Mouse (Mus musculus): ENCODE data around the gene Tpra1. TPM values are rescaled to one million over a fixed set of nuclear protein-coding genes. Genes with fewer than 3 reads are reported as not detected.

Gene Tpra1
- polyA plus RNA-seq (2014; fragmentation: Nextera tagmentation; extraction: Ambion mirVana): 55.1 and 55.6 TPM in 2 replicates

- peaks cover 19% of the 10 kb centered on the region; the same call in 1 of the 2 replicates for H3K4me1 ChIP-seq (ENCODE audit: control insufficient read depth, insufficient read depth, low read length)
- H3K4me2 ChIP-seq (replicated peaks; ENCODE audit: low read depth, low read length): peak within 1 kb of the TSS; percentile 89
Observed at GRCm38 (mm10) chr6:88901947-88902820, at the start of gene Tpra1. TSS of gene Tpra1 (plus strand) at chr6:88902251.

GRCm38 (mm10) chr6:88854509-88854908 lies 47.5 kb upstream of the Tpra1 start:
- Histone ChIP-seq H3K9ac (replicated peaks; ENCODE audit: low read depth, low read length) (no peak overlapping the region), H3K9me3 (ENCODE audit: control insufficient read depth, low read depth, low read length) (no peaks in the 10 kb centered on the region), H3K4me2 (replicated peaks; ENCODE audit: low read depth, low read length) (no peak overlapping the region), H3K36me3 (ENCODE audit: control insufficient read depth, insufficient read depth, low read length) (no peaks in the 10 kb centered on the region; the same call in 1 of the 2 replicates), H3K4me3 (ENCODE audit: low read depth, low read length) (no peak overlapping the region), H3K4me1 (ENCODE audit: control insufficient read depth, insufficient read depth, low read length) (no peaks in the 10 kb centered on the region), H3K27me3 (ENCODE audit: control insufficient read depth, insufficient read depth, low read length) (no peaks in the 10 kb centered on the region), H3K27ac (ENCODE audit: low read length) (no peak overlapping the region)
- ATAC-seq (ENCODE audit: insufficient number of reproducible peaks, insufficient read depth, low FRiP score, low read depth): no peak
- WGBS: 71% methylated on average over 5 of the region's 5 CpGs

More at GRCm38 (mm10) chr6:88901947-88902820, at the start of gene Tpra1:
- no peaks in the 10 kb centered on the region for H3K36me3 ChIP-seq (ENCODE audit: control insufficient read depth, insufficient read depth, low read length)
- H3K9me3 ChIP-seq (ENCODE audit: control insufficient read depth, low read depth, low read length): no peaks in the 10 kb centered on the region
- H3K27ac ChIP-seq (ENCODE audit: low read length): peak within 1 kb of the TSS; percentile 95
- peak; percentile 84 for ATAC-seq (ENCODE audit: insufficient number of reproducible peaks, insufficient read depth, low FRiP score, low read depth)
- under 1% methylated on average over 65 of the region's 66 CpGs for whole genome bisulfite sequencing
- H3K9ac ChIP-seq (replicated peaks; ENCODE audit: low read depth, low read length): peak within 1 kb of the TSS; percentile 69
- no peaks in the 10 kb centered on the region for H3K27me3 ChIP-seq (ENCODE audit: control insufficient read depth, insufficient read depth, low read length)
- H3K4me3 ChIP-seq (ENCODE audit: low read depth, low read length): peak within 1 kb of the TSS; percentile 77

GRCm38 (mm10) chr6:88855636-88856035 lies 46.4 kb upstream of the Tpra1 start:
- Histone ChIP-seq H3K4me2 (replicated peaks; ENCODE audit: low read depth, low read length) (no peak overlapping the region), H3K36me3 (ENCODE audit: control insufficient read depth, insufficient read depth, low read length) (no peaks in the 10 kb centered on the region), H3K4me1 (ENCODE audit: control insufficient read depth, insufficient read depth, low read length) (no peaks in the 10 kb centered on the region), H3K9ac (replicated peaks; ENCODE audit: low read depth, low read length) (no peak overlapping the region), H3K9me3 (ENCODE audit: control insufficient read depth, low read depth, low read length) (no peaks in the 10 kb centered on the region), H3K27ac (ENCODE audit: low read length) (no peak overlapping the region), H3K4me3 (ENCODE audit: low read depth, low read length) (no peak overlapping the region), H3K27me3 (ENCODE audit: control insufficient read depth, insufficient read depth, low read length) (no peaks in the 10 kb centered on the region)
- WGBS: 22% methylated on average over 5 of the region's 5 CpGs
- no peak for ATAC-seq (ENCODE audit: insufficient number of reproducible peaks, insufficient read depth, low FRiP score, low read depth)

- no peak overlapping the region for H3K4me2 ChIP-seq (replicated peaks; ENCODE audit: low read depth, low read length)
- no peaks in the 10 kb centered on the region for H3K27me3 ChIP-seq (ENCODE audit: control insufficient read depth, insufficient read depth, low read length)
- 37% methylated on average over 9 of the region's 9 CpGs for WGBS
- no peaks in the 10 kb centered on the region for H3K4me1 ChIP-seq (ENCODE audit: control insufficient read depth, insufficient read depth, low read length)
- no peak for ATAC-seq (ENCODE audit: insufficient number of reproducible peaks, insufficient read depth, low FRiP score, low read depth)
- no peak overlapping the region for H3K9ac ChIP-seq (replicated peaks; ENCODE audit: low read depth, low read length)
- H3K9me3 ChIP-seq (ENCODE audit: control insufficient read depth, low read depth, low read length): no peaks in the 10 kb centered on the region
- peaks cover 3% of the 10 kb centered on the region; the same call in 1 of the 2 replicates for H3K36me3 ChIP-seq (ENCODE audit: control insufficient read depth, insufficient read depth, low read length)
- no peak overlapping the region for H3K27ac ChIP-seq (ENCODE audit: low read length)
- no peak overlapping the region for H3K4me3 ChIP-seq (ENCODE audit: low read depth, low read length)
Observed at GRCm38 (mm10) chr6:88857249-88857648, 44.8 kb upstream of the Tpra1 start.

- no peaks in the 10 kb centered on the region for H3K9me3 ChIP-seq (ENCODE audit: control insufficient read depth, low read depth, low read length)
- H3K27ac ChIP-seq (ENCODE audit: low read length): no peak overlapping the region
- H3K4me1 ChIP-seq (ENCODE audit: control insufficient read depth, insufficient read depth, low read length): no peaks in the 10 kb centered on the region
- no peak overlapping the region for H3K9ac ChIP-seq (replicated peaks; ENCODE audit: low read depth, low read length)
- no peak overlapping the region for H3K4me3 ChIP-seq (ENCODE audit: low read depth, low read length)
- WGBS: 85% methylated on average over 6 of the region's 6 CpGs
- H3K36me3 ChIP-seq (ENCODE audit: control insufficient read depth, insufficient read depth, low read length): peaks cover 6% of the 10 kb centered on the region; the same call in 1 of the 2 replicates
- no peaks in the 10 kb centered on the region for H3K27me3 ChIP-seq (ENCODE audit: control insufficient read depth, insufficient read depth, low read length)
- no peak overlapping the region for H3K4me2 ChIP-seq (replicated peaks; ENCODE audit: low read depth, low read length)
- ATAC-seq (ENCODE audit: insufficient number of reproducible peaks, insufficient read depth, low FRiP score, low read depth): no peak
Observed at GRCm38 (mm10) chr6:88857830-88858229, 44.2 kb upstream of the Tpra1 start.

- H3K9me3 ChIP-seq (ENCODE audit: control insufficient read depth, low read depth, low read length): no peaks in the 10 kb centered on the region
- H3K9ac ChIP-seq (replicated peaks; ENCODE audit: low read depth, low read length): no peak overlapping the region
- no peak for ATAC-seq (ENCODE audit: insufficient number of reproducible peaks, insufficient read depth, low FRiP score, low read depth)
- H3K4me2 ChIP-seq (replicated peaks; ENCODE audit: low read depth, low read length): no peak overlapping the region
- no peak overlapping the region for H3K4me3 ChIP-seq (ENCODE audit: low read depth, low read length)
- WGBS: 72% methylated on average over 7 of the region's 7 CpGs
- H3K27ac ChIP-seq (ENCODE audit: low read length): no peak overlapping the region
- H3K4me1 ChIP-seq (ENCODE audit: control insufficient read depth, insufficient read depth, low read length): no peaks in the 10 kb centered on the region
- no peaks in the 10 kb centered on the region for H3K27me3 ChIP-seq (ENCODE audit: control insufficient read depth, insufficient read depth, low read length)
- peaks cover 6% of the 10 kb centered on the region; the same call in 1 of the 2 replicates for H3K36me3 ChIP-seq (ENCODE audit: control insufficient read depth, insufficient read depth, low read length)
Observed at GRCm38 (mm10) chr6:88858341-88858740, 43.7 kb upstream of the Tpra1 start.

GRCm38 (mm10) chr6:88860914-88861313 lies 41.1 kb upstream of the Tpra1 start:
- WGBS: 0% methylated on average over 2 of the region's 2 CpGs
- Histone ChIP-seq H3K4me1 (ENCODE audit: control insufficient read depth, insufficient read depth, low read length) (no peaks in the 10 kb centered on the region), H3K27me3 (ENCODE audit: control insufficient read depth, insufficient read depth, low read length) (no peaks in the 10 kb centered on the region), H3K9me3 (ENCODE audit: control insufficient read depth, low read depth, low read length) (no peaks in the 10 kb centered on the region), H3K9ac (replicated peaks; ENCODE audit: low read depth, low read length) (no peak overlapping the region), H3K36me3 (ENCODE audit: control insufficient read depth, insufficient read depth, low read length) (peaks cover 14% of the 10 kb centered on the region; the same call in 1 of the 2 replicates), H3K27ac (ENCODE audit: low read length) (no peak overlapping the region), H3K4me3 (ENCODE audit: low read depth, low read length) (no peak overlapping the region), H3K4me2 (replicated peaks; ENCODE audit: low read depth, low read length) (no peak overlapping the region)
- ATAC-seq (ENCODE audit: insufficient number of reproducible peaks, insufficient read depth, low FRiP score, low read depth): no peak

GRCm38 (mm10) chr6:88865704-88866103 lies 36.3 kb upstream of the Tpra1 start:
- H3K27me3 ChIP-seq (ENCODE audit: control insufficient read depth, insufficient read depth, low read length): no peaks in the 10 kb centered on the region
- no peak overlapping the region for H3K4me3 ChIP-seq (ENCODE audit: low read depth, low read length)
- H3K27ac ChIP-seq (ENCODE audit: low read length): no peak overlapping the region
- H3K36me3 ChIP-seq (ENCODE audit: control insufficient read depth, insufficient read depth, low read length): peaks cover 14% of the 10 kb centered on the region; the same call in 1 of the 2 replicates
- 78% methylated on average over 7 of the region's 7 CpGs for WGBS
- H3K9ac ChIP-seq (replicated peaks; ENCODE audit: low read depth, low read length): no peak overlapping the region
- no peaks in the 10 kb centered on the region for H3K4me1 ChIP-seq (ENCODE audit: control insufficient read depth, insufficient read depth, low read length)
- H3K9me3 ChIP-seq (ENCODE audit: control insufficient read depth, low read depth, low read length): no peaks in the 10 kb centered on the region
- no peak overlapping the region for H3K4me2 ChIP-seq (replicated peaks; ENCODE audit: low read depth, low read length)
- no peak for ATAC-seq (ENCODE audit: insufficient number of reproducible peaks, insufficient read depth, low FRiP score, low read depth)
